Mouse (Mus musculus): ENCODE measurements around the gene Rnaseh1.

The Rnaseh1 gene

GRCm38 (mm10) chr12:28705204-28705603 is 55.8 kb downstream of the Rnaseh1 start:
- DNase-seq (ENCODE audit: extremely low read depth, insufficient read length, low spot score) = no peak

GRCm38 (mm10) chr12:28708154-28708553 is 58.8 kb downstream of the Rnaseh1 start:
- no peak for DNase-seq (ENCODE audit: extremely low read depth, insufficient read length, low spot score)
